Mouse (Mus musculus): ENCODE results near the gene Myo3a.

Myo3a gene

GRCm38 (mm10) chr2:22620978-22621827 is 393.9 kb downstream of the Myo3a start:
- in situ Hi-C loops (cut with MboI) = no loop called here

- in situ Hi-C loops (cut with MboI) = no loop called here
Measured at GRCm38 (mm10) chr2:22621828-22622731, 394.8 kb downstream of the Myo3a start, which contains the start of gene Gad2. Gene Gad2, plus strand, starts transcription at chr2:22622205.

GRCm38 (mm10) chr2:22623111-22624070 is 396.1 kb downstream of the Myo3a start:
- in situ Hi-C loops (cut with MboI) = no loop called here

- in situ Hi-C loops (cut with MboI) = no loop called here
Measured at GRCm38 (mm10) chr2:22624188-22624975, 397.1 kb downstream of the Myo3a start.

- in situ Hi-C loops (cut with MboI) = no loop called here
Measured at GRCm38 (mm10) chr2:22625096-22625960, 398.0 kb downstream of the Myo3a start.

GRCm38 (mm10) chr2:22627147-22627666 is 399.9 kb downstream of the Myo3a start:
- in situ Hi-C loops (cut with MboI) = no loop called here

GRCm38 (mm10) chr2:22627819-22628432 is 400.6 kb downstream of the Myo3a start:
- in situ Hi-C loops (cut with MboI) = no loop called here

GRCm38 (mm10) chr2:22634766-22635165 is 407.5 kb downstream of the Myo3a start:
- in situ Hi-C loops (cut with MboI) = no loop called here

- in situ Hi-C loops (cut with MboI) = no loop called here
Measured at GRCm38 (mm10) chr2:22646134-22646533, 418.8 kb downstream of the Myo3a start.

- in situ Hi-C loops (cut with MboI) = no loop called here
Measured at GRCm38 (mm10) chr2:22648394-22648793, 421.1 kb downstream of the Myo3a start.

GRCm38 (mm10) chr2:22651826-22652225 is 424.5 kb downstream of the Myo3a start:
- in situ Hi-C loops (cut with MboI) = no loop called here

- in situ Hi-C loops (cut with MboI) = no loop called here
Measured at GRCm38 (mm10) chr2:22663731-22664130, 436.4 kb downstream of the Myo3a start.
